Mouse (Mus musculus) liver, embryonic 12.5 days (tissue): ENCODE results near the gene Tead2. TPM values are rescaled to one million over a fixed set of nuclear protein-coding genes. Genes with fewer than 3 reads are reported as not detected.

Experiments used
- ATAC-seq: fragments of 200-750 bp; cut with Nextera tagmentation; 2 replicates; pipeline ENCODE4 v1.8.0; 2017; ENCODE audit warnings: moderate number of reproducible peaks, mild to moderate bottlenecking, moderate library complexity
- H3K27ac ChIP-seq: fragments of 300-500 bp; sonication (generic); 2 replicates; pipeline ENCODE4 v1.5.1; 2016; ENCODE audit warnings: mild to moderate bottlenecking
- H3K27me3 ChIP-seq: fragments of 300-500 bp; sonication (generic); replicated peaks from 2 replicates; pipeline ENCODE4 v1.6.1; 2016; ENCODE audit warnings: mild to moderate bottlenecking, moderate library complexity
- H3K36me3 ChIP-seq: fragments of 300-500 bp; sonication (generic); 2 replicates; pipeline ENCODE4 v1.6.1; 2016; ENCODE audit warnings: mild to moderate bottlenecking, moderate library complexity
- H3K4me1 ChIP-seq: fragments of 300-500 bp; sonication (generic); 2 replicates; pipeline ENCODE4 v1.6.1; 2016
- H3K4me2 ChIP-seq: fragments of 300-500 bp; sonication (generic); 2 replicates; pipeline ENCODE4 v1.6.1; 2016; ENCODE audit warnings: mild to moderate bottlenecking, moderate library complexity
- H3K4me3 ChIP-seq: fragments of 300-500 bp; sonication (generic); 2 replicates; pipeline ENCODE4 v1.5.1; 2016; ENCODE audit warnings: mild to moderate bottlenecking, moderate library complexity
- H3K9ac ChIP-seq: fragments of 300-500 bp; sonication (generic); 2 replicates; pipeline ENCODE4 v1.6.1; 2016; ENCODE audit warnings: mild to moderate bottlenecking, moderate library complexity
- H3K9me3 ChIP-seq: fragments of 300-500 bp; sonication (generic); replicated peaks from 2 replicates; pipeline ENCODE4 v1.6.1; 2016; ENCODE audit warnings: mild to moderate bottlenecking, moderate library complexity
- WGBS: fragments of 180-500 bp; shearing (Covaris S2); methylation state at CpG from one replicate; pipeline ENCODE4 v1.1.7; 2016; ENCODE audit not compliant: insufficient replicate concordance; 5-methylcytosine and 5-hydroxymethylcytosine counted together
- polyA plus RNA-seq: library from polyadenylated mRNA; unstranded; fragments of >200 nt; fragmentation: Nextera tagmentation; extraction: Ambion mirVana; gene quantifications from 2 replicates; pipeline ENCODE4 v1.2.1, GENCODE M21; 2016

Tead2 gene
- polyA plus RNA-seq, 1 experiment from 2014 or later, result 23.6 TPM

- Histone ChIP-seq H3K4me2 (no peak overlapping the region), H3K9ac (no peak overlapping the region), H3K27me3 (peaks cover 98% of the 10 kb centered on the region), H3K4me3 (no peak overlapping the region), H3K36me3 (no peaks in the 10 kb centered on the region), H3K27ac (no peak overlapping the region), H3K9me3 (no peaks in the 10 kb centered on the region), H3K4me1 (peaks cover 23% of the 10 kb centered on the region)
- no peak for ATAC-seq
- WGBS, result 22% methylated on average over 7 of the region's 7 CpGs
Observed at GRCm38 (mm10) chr7:45178550-45178949, 37.0 kb upstream of the Tead2 start.

- Histone ChIP-seq H3K9me3 (no peaks in the 10 kb centered on the region), H3K9ac (no peak within 1 kb of the TSS), H3K36me3 (no peaks in the 10 kb centered on the region), H3K27me3 (peaks cover 100% of the 10 kb centered on the region), H3K4me1 (peaks cover 23% of the 10 kb centered on the region), H3K4me3 (no peak within 1 kb of the TSS), H3K27ac (no peak within 1 kb of the TSS), H3K4me2 (no peak within 1 kb of the TSS)
- ATAC-seq, result no peak
- WGBS, result 27% methylated on average over 7 of the region's 7 CpGs
Observed at GRCm38 (mm10) chr7:45179469-45179868, 36.1 kb upstream of the Tead2 start, which contains the start of gene Gfy. Gene Gfy, minus strand, starts transcription at chr7:45179569.

- no peak for ATAC-seq
- Histone ChIP-seq H3K27ac (no peak within 1 kb of the TSS), H3K9me3 (no peaks in the 10 kb centered on the region), H3K4me3 (peak within 1 kb of the TSS; percentile 47), H3K36me3 (no peaks in the 10 kb centered on the region), H3K9ac (no peak within 1 kb of the TSS), H3K4me2 (peak within 1 kb of the TSS; percentile 69), H3K4me1 (peaks cover 23% of the 10 kb centered on the region), H3K27me3 (peaks cover 100% of the 10 kb centered on the region)
- WGBS, result 24% methylated on average over 20 of the region's 20 CpGs
Observed at GRCm38 (mm10) chr7:45180896-45181477, 34.6 kb upstream of the Tead2 start, which contains the start of gene Pth2. Gene Pth2, plus strand, starts transcription at chr7:45180995.

GRCm38 (mm10) chr7:45181540-45181939, 34.0 kb upstream of the Tead2 start:
- WGBS, result 8% methylated on average over 34 of the region's 35 CpGs
- Histone ChIP-seq H3K4me2 (peak overlapping the region; percentile 69), H3K36me3 (no peaks in the 10 kb centered on the region), H3K27ac (no peak overlapping the region), H3K27me3 (peaks cover 100% of the 10 kb centered on the region), H3K4me1 (peaks cover 18% of the 10 kb centered on the region), H3K9me3 (no peaks in the 10 kb centered on the region), H3K4me3 (peak overlapping the region; percentile 47), H3K9ac (no peak overlapping the region)
- no peak for ATAC-seq

- WGBS, result under 1% methylated on average over 34 of the region's 34 CpGs
- Histone ChIP-seq H3K9ac (0 out of 2 replicates have a peak overlapping the region, but pooled peaks have one; percentile 7), H3K4me3 (peak overlapping the region; percentile 47), H3K27me3 (peaks cover 100% of the 10 kb centered on the region), H3K9me3 (no peaks in the 10 kb centered on the region), H3K27ac (no peak overlapping the region), H3K4me1 (peaks cover 18% of the 10 kb centered on the region), H3K4me2 (peak overlapping the region; percentile 69), H3K36me3 (no peaks in the 10 kb centered on the region)
- ATAC-seq, result peak; percentile 91
Observed at GRCm38 (mm10) chr7:45182199-45182601, 33.4 kb upstream of the Tead2 start.

- Histone ChIP-seq H3K27me3 (peaks cover 100% of the 10 kb centered on the region), H3K36me3 (no peaks in the 10 kb centered on the region), H3K9me3 (no peaks in the 10 kb centered on the region), H3K9ac (0 out of 2 replicates have a peak overlapping the region, but pooled peaks have one; percentile 7), H3K4me3 (peak overlapping the region; percentile 21), H3K4me1 (peaks cover 18% of the 10 kb centered on the region), H3K27ac (no peak overlapping the region), H3K4me2 (peak overlapping the region; percentile 69)
- peak; percentile 4; the same call in 1 of the 2 replicates for ATAC-seq
- 17% methylated on average over 11 of the region's 11 CpGs for whole genome bisulfite sequencing
Observed at GRCm38 (mm10) chr7:45182606-45183005, 32.9 kb upstream of the Tead2 start.

GRCm38 (mm10) chr7:45183672-45184071, 31.9 kb upstream of the Tead2 start:
- H3K4me2 ChIP-seq, result no peak overlapping the region
- no peak overlapping the region for H3K9ac ChIP-seq
- peaks cover 100% of the 10 kb centered on the region for H3K27me3 ChIP-seq
- no peak overlapping the region for H3K4me3 ChIP-seq
- H3K4me1 ChIP-seq, result peaks cover 18% of the 10 kb centered on the region
- H3K27ac ChIP-seq, result no peak overlapping the region
- WGBS, result 58% methylated on average over 7 of the region's 7 CpGs
- no peak for ATAC-seq
- no peaks in the 10 kb centered on the region for H3K9me3 ChIP-seq
- no peaks in the 10 kb centered on the region for H3K36me3 ChIP-seq

GRCm38 (mm10) chr7:45185921-45186320, 29.6 kb upstream of the Tead2 start:
- no peak overlapping the region for H3K4me3 ChIP-seq
- no peaks in the 10 kb centered on the region for H3K36me3 ChIP-seq
- peaks cover 18% of the 10 kb centered on the region for H3K4me1 ChIP-seq
- WGBS, result 47% methylated on average over 7 of the region's 7 CpGs
- no peak for ATAC-seq
- H3K27ac ChIP-seq, result no peak overlapping the region
- no peak overlapping the region for H3K4me2 ChIP-seq
- H3K27me3 ChIP-seq, result peaks cover 100% of the 10 kb centered on the region
- H3K9ac ChIP-seq, result no peak overlapping the region
- no peaks in the 10 kb centered on the region for H3K9me3 ChIP-seq

GRCm38 (mm10) chr7:45189600-45189999, 26.0 kb upstream of the Tead2 start:
- no peak for ATAC-seq
- 34% methylated on average over 16 of the region's 16 CpGs for WGBS
- no peaks in the 10 kb centered on the region for H3K9me3 ChIP-seq
- no peaks in the 10 kb centered on the region for H3K4me1 ChIP-seq
- H3K36me3 ChIP-seq, result no peaks in the 10 kb centered on the region
- H3K4me3 ChIP-seq, result no peak overlapping the region
- H3K4me2 ChIP-seq, result no peak overlapping the region
- no peak overlapping the region for H3K27ac ChIP-seq
- peaks cover 100% of the 10 kb centered on the region for H3K27me3 ChIP-seq
- no peak overlapping the region for H3K9ac ChIP-seq

GRCm38 (mm10) chr7:45190186-45190585, 25.4 kb upstream of the Tead2 start:
- Histone ChIP-seq H3K9me3 (no peaks in the 10 kb centered on the region), H3K4me1 (no peaks in the 10 kb centered on the region), H3K4me3 (no peak overlapping the region), H3K9ac (no peak overlapping the region), H3K27me3 (peaks cover 98% of the 10 kb centered on the region), H3K36me3 (no peaks in the 10 kb centered on the region), H3K4me2 (no peak overlapping the region), H3K27ac (no peak overlapping the region)
- WGBS, result 75% methylated on average over 6 of the region's 6 CpGs
- ATAC-seq, result no peak

GRCm38 (mm10) chr7:45191161-45191560, 24.4 kb upstream of the Tead2 start:
- Histone ChIP-seq H3K27ac (no peak overlapping the region), H3K36me3 (no peaks in the 10 kb centered on the region), H3K9me3 (no peaks in the 10 kb centered on the region), H3K4me2 (no peak overlapping the region), H3K27me3 (peaks cover 97% of the 10 kb centered on the region), H3K9ac (no peak overlapping the region), H3K4me3 (no peak overlapping the region), H3K4me1 (no peaks in the 10 kb centered on the region)
- ATAC-seq, result no peak
- 44% methylated on average over 2 of the region's 2 CpGs for WGBS

- 17% methylated on average over 8 of the region's 8 CpGs for WGBS
- Histone ChIP-seq H3K27ac (no peak overlapping the region), H3K4me1 (no peaks in the 10 kb centered on the region), H3K9ac (no peak overlapping the region), H3K27me3 (peaks cover 96% of the 10 kb centered on the region), H3K36me3 (no peaks in the 10 kb centered on the region), H3K9me3 (no peaks in the 10 kb centered on the region), H3K4me2 (no peak overlapping the region), H3K4me3 (no peak overlapping the region)
- ATAC-seq, result no peak
Observed at GRCm38 (mm10) chr7:45191803-45192363, 23.7 kb upstream of the Tead2 start.
